Mouse (Mus musculus): Measurements from ENCODE around the gene Fgfr2. TPM values are rescaled to one million over a fixed set of nuclear protein-coding genes. Genes with fewer than 3 reads are reported as not detected.

Fgfr2 gene
- polyA plus RNA-seq, 1 experiment from 2014 or later, result 137 TPM

DNA sequence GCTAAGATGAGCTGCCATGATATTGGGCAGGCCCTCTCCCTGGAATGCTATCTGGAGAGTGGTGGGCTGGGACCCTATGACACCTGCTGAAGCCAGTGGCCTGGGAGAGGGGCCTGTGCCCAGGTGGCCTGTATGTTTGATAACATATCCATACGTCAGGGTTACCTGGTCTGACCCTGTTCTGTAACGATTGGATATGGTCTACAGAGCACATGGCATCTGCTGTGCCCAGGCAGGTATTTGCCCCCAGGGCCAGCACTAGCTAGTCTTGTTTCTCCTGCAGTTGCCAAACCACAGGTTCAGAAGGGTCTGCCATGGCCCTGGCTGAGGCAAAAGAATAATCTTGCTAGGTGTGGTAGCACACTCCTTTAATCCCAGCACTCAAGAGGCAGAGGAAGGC is 429.6 kb downstream of the Fgfr2 start:
- no peaks in the 10 kb centered on the region for H3K9me3 ChIP-seq (replicated peaks)
- peaks cover 10% of the 10 kb centered on the region for H3K4me1 ChIP-seq
- ATAC-seq (ENCODE audit: insufficient number of reproducible peaks, low FRiP score, low TSS enrichment, low read depth), result no peak
- no peak overlapping the region for H3K9ac ChIP-seq
- H3K4me2 ChIP-seq (replicated peaks), result no peak overlapping the region
- no peak overlapping the region for H3K4me3 ChIP-seq (replicated peaks)
- WGBS, result 83% methylated on average over 2 of the region's 2 CpGs
- H3K36me3 ChIP-seq, result no peaks in the 10 kb centered on the region
- H3K27me3 ChIP-seq, result no peaks in the 10 kb centered on the region
- H3K27ac ChIP-seq (replicated peaks), result no peak overlapping the region

DNA sequence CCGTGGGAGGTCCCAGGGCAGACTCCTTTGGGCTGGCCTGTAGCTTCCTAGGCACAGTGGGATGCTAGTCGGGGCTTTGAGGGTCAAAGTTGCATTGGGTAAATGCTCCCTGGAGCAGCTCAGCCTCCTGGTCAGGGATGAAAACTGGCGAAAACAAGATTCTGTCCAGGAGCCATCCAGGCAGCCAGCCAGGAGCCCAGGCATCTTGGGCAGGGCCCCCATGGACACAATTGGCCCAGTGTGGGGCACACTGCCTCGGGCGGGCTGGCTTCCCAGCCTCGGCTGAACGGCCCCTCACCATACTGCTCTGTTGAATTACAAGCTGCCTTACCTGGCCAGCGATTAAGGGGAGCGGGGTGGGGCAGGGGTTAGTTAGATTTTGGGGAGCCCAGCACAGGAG is 430.4 kb downstream of the Fgfr2 start:
- Histone ChIP-seq H3K4me1 (peaks cover 15% of the 10 kb centered on the region), H3K27ac (replicated peaks) (no peak overlapping the region), H3K4me3 (replicated peaks) (no peak overlapping the region), H3K36me3 (no peaks in the 10 kb centered on the region), H3K27me3 (no peaks in the 10 kb centered on the region), H3K9me3 (replicated peaks) (no peaks in the 10 kb centered on the region), H3K4me2 (replicated peaks) (no peak overlapping the region), H3K9ac (no peak overlapping the region)
- 58% methylated on average over 9 of the region's 9 CpGs for WGBS
- ATAC-seq (ENCODE audit: insufficient number of reproducible peaks, low FRiP score, low TSS enrichment, low read depth), result no peak

DNA sequence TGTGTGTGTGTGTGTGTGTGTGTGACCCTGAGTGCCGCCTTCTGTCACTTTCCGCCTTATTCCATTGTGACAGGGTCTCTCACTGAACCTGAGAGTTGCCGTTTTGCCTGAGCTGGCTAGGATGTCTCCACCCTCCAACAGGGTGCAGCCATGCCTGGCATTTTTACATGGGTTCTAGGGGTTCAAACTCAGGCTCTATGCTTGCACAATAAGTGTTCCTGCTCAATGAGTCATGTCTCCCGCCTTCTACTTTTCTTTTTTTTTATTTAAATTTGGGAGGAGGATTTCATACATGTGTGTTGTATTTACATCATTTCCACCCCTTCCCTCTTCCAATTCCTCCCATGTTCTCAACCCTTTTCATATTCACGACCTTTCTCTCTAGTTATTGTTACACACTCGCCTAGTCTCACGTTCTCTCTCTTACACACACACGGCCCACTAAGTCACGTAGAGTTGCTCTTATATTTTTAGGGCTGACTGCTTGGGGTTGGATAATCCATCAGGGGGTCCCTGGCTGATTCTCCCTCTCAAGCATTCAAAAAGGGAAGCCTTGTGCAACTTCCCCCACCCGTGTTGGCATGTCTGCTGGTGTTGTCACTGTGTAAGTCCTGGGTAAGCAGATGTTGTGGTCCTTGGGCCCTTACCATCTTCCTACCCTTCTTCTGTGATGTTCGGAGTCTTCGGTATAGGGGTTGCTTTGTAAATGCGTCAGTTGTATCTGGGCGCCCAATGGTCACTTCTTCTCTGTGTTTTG is 432.3 kb downstream of the Fgfr2 start:
- WGBS, result 77% methylated on average over 14 of the region's 14 CpGs
- Histone ChIP-seq H3K9ac (no peak overlapping the region), H3K4me1 (peaks cover 19% of the 10 kb centered on the region), H3K27me3 (no peaks in the 10 kb centered on the region), H3K4me2 (replicated peaks) (no peak overlapping the region), H3K4me3 (replicated peaks) (no peak overlapping the region), H3K27ac (replicated peaks) (no peak overlapping the region), H3K36me3 (no peaks in the 10 kb centered on the region), H3K9me3 (replicated peaks) (no peaks in the 10 kb centered on the region)
- ATAC-seq (ENCODE audit: insufficient number of reproducible peaks, low FRiP score, low TSS enrichment, low read depth), result no peak

GRCm38 (mm10) chr7:132689722-132690121 is 433.4 kb downstream of the Fgfr2 start:
- 57% methylated on average over 5 of the region's 5 CpGs for WGBS
- no peak for ATAC-seq (ENCODE audit: insufficient number of reproducible peaks, low FRiP score, low TSS enrichment, low read depth)

GRCm38 (mm10) chr7:132688721-132689120 is 434.4 kb downstream of the Fgfr2 start:
- no peak overlapping the region for H3K4me3 ChIP-seq (replicated peaks)
- no peaks in the 10 kb centered on the region for H3K36me3 ChIP-seq
- no peak overlapping the region for H3K9ac ChIP-seq
- peak; percentile 58; the same call in 1 of the 2 replicates for ATAC-seq (ENCODE audit: insufficient number of reproducible peaks, low FRiP score, low TSS enrichment, low read depth)
- H3K27me3 ChIP-seq, result no peaks in the 10 kb centered on the region
- 36% methylated on average over 5 of the region's 5 CpGs for WGBS
- no peak overlapping the region for H3K4me2 ChIP-seq (replicated peaks)
- H3K4me1 ChIP-seq, result peaks cover 19% of the 10 kb centered on the region
- H3K27ac ChIP-seq (replicated peaks), result 0 out of 2 replicates have a peak overlapping the region, but pooled peaks have one; percentile 6
- no peaks in the 10 kb centered on the region for H3K9me3 ChIP-seq (replicated peaks)

More at GRCm38 (mm10) chr7:132689722-132690121, 433.4 kb downstream of the Fgfr2 start:
- no peak overlapping the region for H3K4me2 ChIP-seq (replicated peaks)
- H3K9ac ChIP-seq, result no peak overlapping the region
- 0 out of 2 replicates have a peak overlapping the region, but pooled peaks have one; percentile 3 for H3K27ac ChIP-seq (replicated peaks)
- H3K4me1 ChIP-seq, result peaks cover 19% of the 10 kb centered on the region
- no peaks in the 10 kb centered on the region for H3K9me3 ChIP-seq (replicated peaks)
- H3K27me3 ChIP-seq, result no peaks in the 10 kb centered on the region
- H3K36me3 ChIP-seq, result no peaks in the 10 kb centered on the region
- H3K4me3 ChIP-seq (replicated peaks), result no peak overlapping the region

- Histone ChIP-seq H3K36me3 (no peaks in the 10 kb centered on the region), H3K27me3 (no peaks in the 10 kb centered on the region), H3K27ac (replicated peaks) (0 out of 2 replicates have a peak overlapping the region, but pooled peaks have one; percentile 39), H3K4me1 (peaks cover 18% of the 10 kb centered on the region), H3K9me3 (replicated peaks) (no peaks in the 10 kb centered on the region), H3K4me2 (replicated peaks) (no peak overlapping the region), H3K9ac (no peak overlapping the region), H3K4me3 (replicated peaks) (no peak overlapping the region)
- 41% methylated on average over 2 of the region's 2 CpGs for WGBS
- no peak for ATAC-seq (ENCODE audit: insufficient number of reproducible peaks, low FRiP score, low TSS enrichment, low read depth)
These were observed 435.3 kb downstream of the Fgfr2 start for GRCm38 (mm10) chr7:132687897-132688296.

DNA sequence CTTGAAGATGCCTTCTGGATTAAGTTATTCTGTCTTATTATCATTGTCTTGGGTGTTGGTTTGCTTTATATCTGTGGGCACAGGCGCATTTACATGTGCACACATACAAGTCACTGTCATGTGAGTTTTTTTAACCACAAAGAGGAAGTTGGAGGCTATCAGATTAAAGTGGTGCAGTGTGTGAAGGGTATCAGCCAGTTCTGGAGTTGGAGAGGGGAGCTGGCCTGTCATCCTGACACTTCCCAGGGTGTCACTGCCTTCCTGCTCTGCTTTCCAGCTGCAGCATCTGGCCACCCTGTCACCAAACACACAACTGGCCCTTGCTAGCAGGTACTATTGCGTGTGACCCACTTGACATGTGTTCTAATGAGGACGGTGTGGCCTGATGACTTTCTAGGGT is 436.6 kb downstream of the Fgfr2 start:
- 89% methylated on average over 3 of the region's 3 CpGs for WGBS
- H3K27ac ChIP-seq (replicated peaks), result no peak overlapping the region
- no peaks in the 10 kb centered on the region for H3K9me3 ChIP-seq (replicated peaks)
- H3K27me3 ChIP-seq, result no peaks in the 10 kb centered on the region
- no peak for ATAC-seq (ENCODE audit: insufficient number of reproducible peaks, low FRiP score, low TSS enrichment, low read depth)
- H3K4me3 ChIP-seq (replicated peaks), result no peak overlapping the region
- H3K9ac ChIP-seq, result no peak overlapping the region
- H3K36me3 ChIP-seq, result no peaks in the 10 kb centered on the region
- no peak overlapping the region for H3K4me2 ChIP-seq (replicated peaks)
- peaks cover 13% of the 10 kb centered on the region for H3K4me1 ChIP-seq

DNA sequence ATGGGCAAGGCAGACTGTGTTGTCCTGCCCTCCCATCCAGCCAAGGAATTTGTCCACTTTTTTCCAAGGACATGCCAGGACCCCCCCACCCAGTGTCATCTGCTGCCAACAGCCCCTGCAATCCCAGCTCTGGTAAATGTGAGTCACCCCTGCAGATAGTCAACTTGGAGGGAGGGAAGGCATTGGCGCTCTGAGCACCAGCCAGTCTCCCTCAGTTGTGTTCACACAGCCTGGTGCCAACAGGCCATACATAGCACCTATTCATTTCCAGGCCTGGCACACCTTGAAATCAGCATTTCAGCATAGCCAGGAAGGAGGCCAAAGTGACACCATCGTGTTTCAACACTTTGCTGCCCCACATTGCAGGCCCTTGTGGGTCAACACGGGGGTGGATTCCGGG is 439.2 kb downstream of the Fgfr2 start:
- H3K4me3 ChIP-seq (replicated peaks), result no peak overlapping the region
- no peak overlapping the region for H3K9ac ChIP-seq
- peaks cover 13% of the 10 kb centered on the region for H3K4me1 ChIP-seq
- no peak for ATAC-seq (ENCODE audit: insufficient number of reproducible peaks, low FRiP score, low TSS enrichment, low read depth)
- no peaks in the 10 kb centered on the region for H3K27me3 ChIP-seq
- no peaks in the 10 kb centered on the region for H3K36me3 ChIP-seq
- WGBS, result 84% methylated on average over 4 of the region's 4 CpGs
- no peak overlapping the region for H3K27ac ChIP-seq (replicated peaks)
- no peaks in the 10 kb centered on the region for H3K9me3 ChIP-seq (replicated peaks)
- no peak overlapping the region for H3K4me2 ChIP-seq (replicated peaks)

DNA sequence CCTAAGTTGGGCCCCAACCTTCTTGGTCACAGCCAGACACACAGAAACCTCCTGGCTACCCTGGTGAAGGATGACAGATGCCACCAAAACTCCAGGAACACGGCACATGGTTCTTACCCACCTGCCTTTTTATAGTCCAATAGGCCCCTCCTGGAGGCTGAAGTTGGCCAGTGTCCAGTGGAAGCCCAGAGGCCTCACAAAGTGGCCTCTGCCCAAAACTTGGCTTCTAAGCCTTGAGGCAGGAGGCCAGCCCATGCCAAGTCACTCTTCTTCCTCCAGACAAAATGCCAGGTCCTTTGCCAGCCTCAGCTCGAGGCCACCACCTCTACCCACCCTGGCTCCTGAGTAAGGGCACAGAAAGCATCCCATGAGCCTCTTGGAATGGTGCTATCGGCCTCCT is 440.2 kb downstream of the Fgfr2 start:
- WGBS, result 80% methylated on average over 3 of the region's 3 CpGs
- Histone ChIP-seq H3K9me3 (replicated peaks) (no peaks in the 10 kb centered on the region), H3K27me3 (no peaks in the 10 kb centered on the region), H3K4me1 (peaks cover 4% of the 10 kb centered on the region; the same call in 1 of the 2 replicates), H3K9ac (no peak overlapping the region), H3K4me2 (replicated peaks) (no peak overlapping the region), H3K27ac (replicated peaks) (no peak overlapping the region), H3K4me3 (replicated peaks) (no peak overlapping the region), H3K36me3 (no peaks in the 10 kb centered on the region)
- no peak for ATAC-seq (ENCODE audit: insufficient number of reproducible peaks, low FRiP score, low TSS enrichment, low read depth)

DNA sequence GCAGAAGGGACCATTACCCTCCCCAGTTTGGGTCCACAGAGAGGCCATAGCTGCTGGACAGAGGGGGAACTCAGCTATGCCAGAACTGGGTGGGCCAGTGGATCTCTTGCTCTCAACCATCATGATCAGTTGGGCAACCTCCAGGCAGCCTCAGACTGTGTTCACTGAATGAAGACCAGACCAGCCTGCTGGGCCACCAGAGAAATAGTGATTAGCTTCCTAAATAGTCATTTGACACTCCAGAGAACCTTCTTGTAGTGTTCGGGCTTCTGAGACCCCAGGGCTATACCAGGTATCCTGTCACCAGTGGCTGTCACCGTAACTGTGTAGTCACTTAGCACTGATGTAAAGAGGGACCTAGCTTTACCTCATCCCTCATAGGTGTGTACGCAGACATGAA is 440.8 kb downstream of the Fgfr2 start:
- Histone ChIP-seq H3K9me3 (replicated peaks) (no peaks in the 10 kb centered on the region), H3K36me3 (no peaks in the 10 kb centered on the region), H3K4me3 (replicated peaks) (no peak overlapping the region), H3K4me1 (peaks cover under 1% of the 10 kb centered on the region; the same call in 1 of the 2 replicates), H3K27me3 (no peaks in the 10 kb centered on the region), H3K4me2 (replicated peaks) (no peak overlapping the region), H3K27ac (replicated peaks) (no peak overlapping the region), H3K9ac (no peak overlapping the region)
- 75% methylated on average over 3 of the region's 3 CpGs for WGBS
- ATAC-seq (ENCODE audit: insufficient number of reproducible peaks, low FRiP score, low TSS enrichment, low read depth), result no peak

GRCm38 (mm10) chr7:132681831-132682230 is 441.3 kb downstream of the Fgfr2 start:
- Histone ChIP-seq H3K9ac (no peak overlapping the region), H3K4me2 (replicated peaks) (no peak overlapping the region), H3K27me3 (no peaks in the 10 kb centered on the region), H3K27ac (replicated peaks) (no peak overlapping the region), H3K36me3 (no peaks in the 10 kb centered on the region), H3K4me3 (replicated peaks) (no peak overlapping the region), H3K4me1 (no peaks in the 10 kb centered on the region), H3K9me3 (replicated peaks) (no peaks in the 10 kb centered on the region)
- WGBS, result 82% methylated on average over 1 of the region's 1 CpGs
- ATAC-seq (ENCODE audit: insufficient number of reproducible peaks, low FRiP score, low TSS enrichment, low read depth), result no peak

DNA sequence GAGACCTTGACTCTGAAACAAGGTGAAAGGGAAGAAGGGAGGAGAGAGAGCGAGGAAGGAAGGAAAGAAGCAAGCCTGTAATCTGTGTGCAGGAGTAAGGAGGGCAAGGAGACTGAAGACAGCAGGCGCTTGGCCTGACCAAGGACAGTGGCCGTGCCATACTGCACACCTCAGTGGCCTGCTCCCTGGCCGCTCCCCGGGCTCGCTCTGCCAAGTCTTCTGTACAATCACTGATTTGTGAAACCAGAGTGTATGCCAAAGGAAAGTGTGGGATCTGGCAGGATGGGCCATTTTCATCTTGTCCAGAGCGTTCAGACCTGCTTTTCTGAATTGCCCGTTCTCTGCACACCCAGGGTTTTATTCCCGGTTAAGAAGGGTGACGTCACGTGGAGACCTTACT is 441.9 kb downstream of the Fgfr2 start:
- Histone ChIP-seq H3K27me3 (no peaks in the 10 kb centered on the region), H3K4me3 (replicated peaks) (no peak overlapping the region), H3K4me1 (no peaks in the 10 kb centered on the region), H3K4me2 (replicated peaks) (no peak overlapping the region), H3K9ac (no peak overlapping the region), H3K9me3 (replicated peaks) (no peaks in the 10 kb centered on the region), H3K36me3 (no peaks in the 10 kb centered on the region), H3K27ac (replicated peaks) (no peak overlapping the region)
- 86% methylated on average over 11 of the region's 11 CpGs for WGBS
- ATAC-seq (ENCODE audit: insufficient number of reproducible peaks, low FRiP score, low TSS enrichment, low read depth), result no peak

All from embryonic facial prominence, embryonic 15.5 days (tissue).